Mouse (Mus musculus): ENCODE measurements at regions not wholly inside any gene's neighbourhood (a gene's known extent, or its start where the extent isn't known, plus 50 kb on each side); places are given as distances from the start of the nearest gene placed in this dataset.

DNA sequence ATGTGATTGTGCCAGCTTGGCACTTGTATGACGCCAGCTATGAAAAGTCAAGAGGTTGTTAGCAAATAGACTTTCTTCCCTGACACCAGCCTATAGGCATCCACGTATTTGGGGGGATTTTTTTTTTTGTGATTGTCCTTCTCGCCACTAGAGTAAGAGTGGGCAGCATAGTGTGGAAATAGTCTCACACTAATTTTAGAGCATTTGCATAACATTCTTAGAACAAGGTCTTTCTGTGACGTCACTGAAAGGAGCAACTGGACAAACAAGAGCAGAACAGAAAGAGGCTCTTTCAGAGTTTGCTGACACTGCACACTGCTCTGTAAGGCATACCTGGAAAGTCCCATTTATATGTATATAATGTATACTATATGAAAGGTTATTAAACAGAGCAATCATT is 86.0 kb upstream of the Ado start:
- Histone ChIP-seq H3K4me1 (ENCODE audit: control insufficient read depth in 2 of 2, insufficient read depth in 2 of 2, low read length in 2 of 2) (peaks cover 3 to 5% of the 10 kb centered on the region in 2 experiments; a peak in 3 of 4 replicates), H3K9ac (ENCODE audit: low read length) (no peak overlapping the region), H3K9me3 (ENCODE audit: control insufficient read depth, low read length) (no peaks in the 10 kb centered on the region), H3K27me3 (ENCODE audit: control insufficient read depth, insufficient read depth, low read length) (no peaks in the 10 kb centered on the region), H3K4me2 (ENCODE audit: low read length) (no peak overlapping the region), H3K4me3 (ENCODE audit: control insufficient read depth in 1 of 2, insufficient read depth in 1 of 2, low read depth in 1 of 2, low read length in 2 of 2) (no peak overlapping the region), H3K27ac (replicated peaks in 1 of 2; ENCODE audit: control insufficient read depth in 1 of 2, insufficient read depth in 1 of 2, low read depth in 2 of 2, low read length in 2 of 2) (no peak overlapping the region), H3K36me3 (ENCODE audit: control insufficient read depth, insufficient read depth, low read length) (no peaks in the 10 kb centered on the region)
- 79% methylated on average over 4 of the region's 4 CpGs for WGBS
- ATAC-seq (ENCODE audit: insufficient number of reproducible peaks, insufficient read depth, low FRiP score, low read depth): no peak

DNA sequence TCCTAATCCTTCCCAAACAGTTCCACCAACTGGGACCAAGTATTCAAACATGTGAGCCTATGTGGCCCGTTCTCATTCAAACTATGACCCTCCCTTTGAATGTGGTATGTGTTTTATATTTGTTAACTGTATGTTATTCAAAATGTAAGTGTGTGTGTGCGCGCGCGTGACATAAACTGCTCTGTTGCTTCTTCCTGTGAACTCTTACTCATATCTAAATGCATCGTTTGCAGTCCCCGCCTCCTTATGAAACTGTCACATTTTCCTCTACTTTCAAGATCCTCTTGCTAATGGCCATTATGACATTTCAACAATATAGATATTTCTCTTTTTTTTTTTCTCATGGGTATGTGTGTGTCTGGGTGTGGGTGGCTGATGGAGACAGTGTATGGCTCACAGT is 84.3 kb upstream of the Ado start:
- Histone ChIP-seq H3K27me3 (ENCODE audit: control insufficient read depth, insufficient read depth, low read length) (no peaks in the 10 kb centered on the region), H3K4me2 (ENCODE audit: low read length) (no peak overlapping the region), H3K9ac (ENCODE audit: low read length) (no peak overlapping the region), H3K4me1 (ENCODE audit: control insufficient read depth in 2 of 2, insufficient read depth in 2 of 2, low read length in 2 of 2) (peaks cover 3 to 5% of the 10 kb centered on the region in 2 experiments; a peak in 3 of 4 replicates), H3K4me3 (ENCODE audit: control insufficient read depth in 1 of 2, insufficient read depth in 1 of 2, low read depth in 1 of 2, low read length in 2 of 2) (no peak overlapping the region), H3K36me3 (ENCODE audit: control insufficient read depth, insufficient read depth, low read length) (no peaks in the 10 kb centered on the region), H3K9me3 (ENCODE audit: control insufficient read depth, low read length) (no peaks in the 10 kb centered on the region), H3K27ac (replicated peaks in 1 of 2; ENCODE audit: control insufficient read depth in 1 of 2, insufficient read depth in 1 of 2, low read depth in 2 of 2, low read length in 2 of 2) (no peak overlapping the region)
- no peak for ATAC-seq (ENCODE audit: insufficient number of reproducible peaks, insufficient read depth, low FRiP score, low read depth)
- 94% methylated on average over 7 of the region's 7 CpGs for WGBS

DNA sequence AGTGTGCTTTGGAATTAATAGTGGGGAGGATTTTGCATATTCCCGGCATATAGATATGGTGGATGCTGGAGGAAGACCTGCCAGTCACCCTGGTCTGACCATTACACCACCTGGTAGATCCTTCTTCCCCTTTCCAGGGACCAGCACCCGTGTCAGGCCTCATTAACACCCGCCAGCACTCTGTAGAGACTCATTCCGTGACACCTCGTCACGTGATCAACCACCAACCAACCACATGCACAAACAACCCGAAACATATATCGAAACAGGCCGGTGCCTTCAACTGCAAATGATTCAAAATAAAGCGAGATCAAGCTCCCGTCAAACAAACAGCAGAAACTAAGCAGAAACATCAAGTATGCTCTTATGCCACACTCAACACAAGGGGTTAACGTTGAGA is 74.6 kb upstream of the Ado start:
- ATAC-seq (ENCODE audit: insufficient number of reproducible peaks, insufficient read depth, low FRiP score, low read depth): no peak
- H3K4me3 ChIP-seq (ENCODE audit: control insufficient read depth in 1 of 2, insufficient read depth in 1 of 2, low read depth in 1 of 2, low read length in 2 of 2): no peak overlapping the region
- no peaks in the 10 kb centered on the region for H3K27me3 ChIP-seq (ENCODE audit: control insufficient read depth, insufficient read depth, low read length)
- no peak overlapping the region for H3K9ac ChIP-seq (ENCODE audit: low read length)
- no peak overlapping the region for H3K4me2 ChIP-seq (ENCODE audit: low read length)
- WGBS: 86% methylated on average over 12 of the region's 12 CpGs
- H3K36me3 ChIP-seq (ENCODE audit: control insufficient read depth, insufficient read depth, low read length): no peaks in the 10 kb centered on the region
- no peak overlapping the region for H3K27ac ChIP-seq (replicated peaks in 1 of 2; ENCODE audit: control insufficient read depth in 1 of 2, insufficient read depth in 1 of 2, low read depth in 2 of 2, low read length in 2 of 2)
- no peaks in the 10 kb centered on the region for H3K9me3 ChIP-seq (ENCODE audit: control insufficient read depth, low read length)
- no peaks in the 10 kb centered on the region for H3K4me1 ChIP-seq (ENCODE audit: control insufficient read depth in 2 of 2, insufficient read depth in 2 of 2, low read length in 2 of 2)

- H3K36me3 ChIP-seq (ENCODE audit: control insufficient read depth, insufficient read depth, low read length): no peaks in the 10 kb centered on the region
- H3K9ac ChIP-seq (ENCODE audit: low read length): no peak overlapping the region
- no peak overlapping the region for H3K27ac ChIP-seq (replicated peaks in 1 of 2; ENCODE audit: control insufficient read depth in 1 of 2, insufficient read depth in 1 of 2, low read depth in 2 of 2, low read length in 2 of 2)
- no peak overlapping the region for H3K4me2 ChIP-seq (ENCODE audit: low read length)
- no peaks in the 10 kb centered on the region for H3K9me3 ChIP-seq (ENCODE audit: control insufficient read depth, low read length)
- no peak for ATAC-seq (ENCODE audit: insufficient number of reproducible peaks, insufficient read depth, low FRiP score, low read depth)
- H3K4me3 ChIP-seq (ENCODE audit: control insufficient read depth in 1 of 2, insufficient read depth in 1 of 2, low read depth in 1 of 2, low read length in 2 of 2): no peak overlapping the region
- 77% methylated on average over 8 of the region's 8 CpGs for WGBS
- no peaks in the 10 kb centered on the region for H3K27me3 ChIP-seq (ENCODE audit: control insufficient read depth, insufficient read depth, low read length)
- H3K4me1 ChIP-seq (ENCODE audit: control insufficient read depth in 2 of 2, insufficient read depth in 2 of 2, low read length in 2 of 2): no peaks in the 10 kb centered on the region
Observed at GRCm38 (mm10) chr10:67620018-67620417, 71.3 kb upstream of the Ado start.

GRCm38 (mm10) chr10:67618112-67618511 is 69.4 kb upstream of the Ado start:
- Histone ChIP-seq H3K27me3 (ENCODE audit: control insufficient read depth, insufficient read depth, low read length) (no peaks in the 10 kb centered on the region), H3K4me2 (ENCODE audit: low read length) (no peak overlapping the region), H3K9me3 (ENCODE audit: control insufficient read depth, low read length) (no peaks in the 10 kb centered on the region), H3K4me1 (ENCODE audit: control insufficient read depth in 2 of 2, insufficient read depth in 2 of 2, low read length in 2 of 2) (no peaks in the 10 kb centered on the region), H3K4me3 (ENCODE audit: control insufficient read depth in 1 of 2, insufficient read depth in 1 of 2, low read depth in 1 of 2, low read length in 2 of 2) (no peak overlapping the region), H3K27ac (replicated peaks in 1 of 2; ENCODE audit: control insufficient read depth in 1 of 2, insufficient read depth in 1 of 2, low read depth in 2 of 2, low read length in 2 of 2) (no peak overlapping the region), H3K36me3 (ENCODE audit: control insufficient read depth, insufficient read depth, low read length) (no peaks in the 10 kb centered on the region), H3K9ac (ENCODE audit: low read length) (no peak overlapping the region)
- no peak for ATAC-seq (ENCODE audit: insufficient number of reproducible peaks, insufficient read depth, low FRiP score, low read depth)
- WGBS: 80% methylated on average over 5 of the region's 5 CpGs

DNA sequence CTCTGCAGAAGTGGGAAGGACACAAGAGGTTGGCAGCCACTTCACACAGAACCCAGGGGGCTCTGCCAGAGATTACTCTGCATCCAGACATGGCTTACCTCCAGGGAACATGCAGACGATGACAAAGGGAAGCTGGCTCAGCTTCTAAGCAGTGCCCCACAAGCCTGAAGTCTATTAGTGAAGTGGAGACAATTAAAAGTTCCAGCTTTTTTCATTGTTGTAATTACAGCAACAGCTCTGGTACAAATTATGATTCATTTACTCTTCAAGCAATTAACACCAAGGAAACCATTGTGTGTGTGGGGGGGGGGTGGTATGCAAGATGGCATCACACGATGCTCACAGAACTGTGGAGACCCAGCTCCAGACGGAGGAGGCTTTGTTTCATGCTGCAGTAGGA is 66.3 kb upstream of the Ado start:
- Histone ChIP-seq H3K27me3 (ENCODE audit: control insufficient read depth, insufficient read depth, low read length) (no peaks in the 10 kb centered on the region), H3K4me3 (ENCODE audit: control insufficient read depth in 1 of 2, insufficient read depth in 1 of 2, low read depth in 1 of 2, low read length in 2 of 2) (no peak overlapping the region), H3K4me1 (ENCODE audit: control insufficient read depth in 2 of 2, insufficient read depth in 2 of 2, low read length in 2 of 2) (no peaks in the 10 kb centered on the region), H3K4me2 (ENCODE audit: low read length) (no peak overlapping the region), H3K9ac (ENCODE audit: low read length) (no peak overlapping the region), H3K27ac (replicated peaks in 1 of 2; ENCODE audit: control insufficient read depth in 1 of 2, insufficient read depth in 1 of 2, low read depth in 2 of 2, low read length in 2 of 2) (no peak overlapping the region), H3K36me3 (ENCODE audit: control insufficient read depth, insufficient read depth, low read length) (no peaks in the 10 kb centered on the region), H3K9me3 (ENCODE audit: control insufficient read depth, low read length) (no peaks in the 10 kb centered on the region)
- WGBS: 57% methylated on average over 3 of the region's 3 CpGs
- no peak for ATAC-seq (ENCODE audit: insufficient number of reproducible peaks, insufficient read depth, low FRiP score, low read depth)

DNA sequence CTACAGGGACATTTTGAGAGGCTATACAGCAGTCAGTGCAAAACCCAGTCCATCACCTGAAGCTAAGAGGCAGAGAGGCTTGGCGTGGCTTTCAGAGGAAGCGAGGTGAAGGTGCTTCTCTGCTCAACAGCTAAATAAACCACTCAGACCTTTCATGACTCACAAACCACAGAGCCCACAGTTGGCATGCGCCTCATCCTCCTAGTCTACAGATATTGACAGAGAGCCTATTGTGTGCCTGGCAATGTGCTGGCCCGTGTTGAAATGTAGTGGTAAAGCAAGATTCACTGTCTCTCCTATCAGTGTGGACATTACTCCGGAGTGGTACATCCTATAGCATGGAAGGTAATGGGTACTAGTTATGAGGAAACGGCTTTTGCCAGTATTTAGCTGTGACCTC is 61.9 kb upstream of the Ado start:
- WGBS: 79% methylated on average over 6 of the region's 6 CpGs
- Histone ChIP-seq H3K9ac (ENCODE audit: low read length) (no peak overlapping the region), H3K4me3 (ENCODE audit: control insufficient read depth in 1 of 2, insufficient read depth in 1 of 2, low read depth in 1 of 2, low read length in 2 of 2) (no peak overlapping the region), H3K9me3 (ENCODE audit: control insufficient read depth, low read length) (no peaks in the 10 kb centered on the region), H3K36me3 (ENCODE audit: control insufficient read depth, insufficient read depth, low read length) (no peaks in the 10 kb centered on the region), H3K27me3 (ENCODE audit: control insufficient read depth, insufficient read depth, low read length) (no peaks in the 10 kb centered on the region), H3K27ac (replicated peaks in 1 of 2; ENCODE audit: control insufficient read depth in 1 of 2, insufficient read depth in 1 of 2, low read depth in 2 of 2, low read length in 2 of 2) (no peak overlapping the region), H3K4me2 (ENCODE audit: low read length) (no peak overlapping the region), H3K4me1 (ENCODE audit: control insufficient read depth in 2 of 2, insufficient read depth in 2 of 2, low read length in 2 of 2) (no peaks in the 10 kb centered on the region)
- no peak for ATAC-seq (ENCODE audit: insufficient number of reproducible peaks, insufficient read depth, low FRiP score, low read depth)

- no peaks in the 10 kb centered on the region for H3K4me1 ChIP-seq (ENCODE audit: control insufficient read depth in 2 of 2, insufficient read depth in 2 of 2, low read length in 2 of 2)
- H3K27ac ChIP-seq (replicated peaks in 1 of 2; ENCODE audit: control insufficient read depth in 1 of 2, insufficient read depth in 1 of 2, low read depth in 2 of 2, low read length in 2 of 2): no peak overlapping the region
- H3K9ac ChIP-seq (ENCODE audit: low read length): no peak overlapping the region
- WGBS: 44% methylated on average over 5 of the region's 5 CpGs
- no peaks in the 10 kb centered on the region for H3K27me3 ChIP-seq (ENCODE audit: control insufficient read depth, insufficient read depth, low read length)
- H3K4me2 ChIP-seq (ENCODE audit: low read length): no peak overlapping the region
- no peak for ATAC-seq (ENCODE audit: insufficient number of reproducible peaks, insufficient read depth, low FRiP score, low read depth)
- H3K36me3 ChIP-seq (ENCODE audit: control insufficient read depth, insufficient read depth, low read length): no peaks in the 10 kb centered on the region
- H3K4me3 ChIP-seq (ENCODE audit: control insufficient read depth in 1 of 2, insufficient read depth in 1 of 2, low read depth in 1 of 2, low read length in 2 of 2): no peak overlapping the region
- H3K9me3 ChIP-seq (ENCODE audit: control insufficient read depth, low read length): no peaks in the 10 kb centered on the region
Observed at GRCm38 (mm10) chr10:67608033-67608432, 59.3 kb upstream of the Ado start.
